Mouse (Mus musculus): ENCODE data around the gene Tspan5.

The Tspan5 gene

DNA sequence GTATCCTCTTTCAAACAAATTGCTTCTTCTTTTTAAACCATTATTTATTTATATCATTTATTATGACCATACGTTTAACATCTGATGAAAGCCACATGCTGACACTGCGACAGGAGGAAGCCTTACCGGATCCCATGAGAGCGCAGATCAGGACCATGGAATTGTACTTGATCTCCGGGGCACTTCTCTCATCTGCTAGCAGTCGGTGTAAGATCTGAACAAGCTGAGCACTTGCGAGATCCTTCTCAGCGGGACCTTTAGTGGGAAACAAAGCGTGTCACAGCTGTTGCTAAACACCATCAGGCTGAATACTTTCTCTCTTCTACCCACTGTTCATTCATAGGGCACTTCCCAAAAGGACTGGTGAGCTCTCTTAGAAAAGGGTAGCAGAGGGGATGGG lies 199.6 kb downstream of the Tspan5 start:
- DNase-seq (ENCODE audit: low spot score): no peak

GRCm38 (mm10) chr3:138945516-138945915 lies 203.5 kb downstream of the Tspan5 start:
- DNase-seq (ENCODE audit: low spot score): no peak

- no peak for DNase-seq (ENCODE audit: low spot score)
Measured at GRCm38 (mm10) chr3:138949081-138949480, 207.1 kb downstream of the Tspan5 start.

GRCm38 (mm10) chr3:138955220-138955619 lies 213.2 kb downstream of the Tspan5 start:
- DNase-seq (ENCODE audit: low spot score): no peak
